Mouse (Mus musculus): ENCODE measurements around the gene Atp11a. TPM values are rescaled to one million over a fixed set of nuclear protein-coding genes. Genes with fewer than 3 reads are reported as not detected.

Gene Atp11a
- polyA plus RNA-seq, 1 experiment from 2014 or later = 1.6 TPM

DNA sequence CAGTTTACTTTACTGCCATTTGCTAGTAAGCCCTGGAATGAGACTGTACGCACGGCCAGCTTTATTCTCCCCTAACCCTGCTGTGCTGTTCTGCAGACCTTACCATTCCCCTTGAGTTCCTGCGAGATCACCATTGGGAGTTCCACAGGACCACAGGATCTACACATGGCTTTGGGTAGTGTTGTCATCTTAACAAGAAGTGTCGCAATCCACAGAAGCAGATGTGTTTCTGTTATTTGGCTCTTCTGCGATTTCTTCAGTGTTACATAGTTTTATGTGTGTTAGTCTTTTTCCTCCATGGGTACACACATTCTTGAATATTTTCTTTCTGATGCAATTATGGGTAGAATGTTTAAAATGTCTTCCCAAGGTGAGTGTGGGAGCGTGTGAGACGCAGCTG, 84.0 kb downstream of the Atp11a start:
- no peaks in the 10 kb centered on the region for H3K9me3 ChIP-seq (replicated peaks)
- WGBS (ENCODE audit: insufficient replicate concordance) = 69% methylated on average over 7 of the region's 7 CpGs
- H3K27me3 ChIP-seq = peaks cover 84% of the 10 kb centered on the region
- no peaks in the 10 kb centered on the region for H3K36me3 ChIP-seq (replicated peaks)
- no peak overlapping the region for H3K9ac ChIP-seq
- H3K27ac ChIP-seq (replicated peaks) = no peak overlapping the region
- H3K4me3 ChIP-seq (replicated peaks) = no peak overlapping the region
- H3K4me2 ChIP-seq = no peak overlapping the region
- ATAC-seq (ENCODE audit: insufficient read depth) = no peak
- no peaks in the 10 kb centered on the region for H3K4me1 ChIP-seq (replicated peaks)

DNA sequence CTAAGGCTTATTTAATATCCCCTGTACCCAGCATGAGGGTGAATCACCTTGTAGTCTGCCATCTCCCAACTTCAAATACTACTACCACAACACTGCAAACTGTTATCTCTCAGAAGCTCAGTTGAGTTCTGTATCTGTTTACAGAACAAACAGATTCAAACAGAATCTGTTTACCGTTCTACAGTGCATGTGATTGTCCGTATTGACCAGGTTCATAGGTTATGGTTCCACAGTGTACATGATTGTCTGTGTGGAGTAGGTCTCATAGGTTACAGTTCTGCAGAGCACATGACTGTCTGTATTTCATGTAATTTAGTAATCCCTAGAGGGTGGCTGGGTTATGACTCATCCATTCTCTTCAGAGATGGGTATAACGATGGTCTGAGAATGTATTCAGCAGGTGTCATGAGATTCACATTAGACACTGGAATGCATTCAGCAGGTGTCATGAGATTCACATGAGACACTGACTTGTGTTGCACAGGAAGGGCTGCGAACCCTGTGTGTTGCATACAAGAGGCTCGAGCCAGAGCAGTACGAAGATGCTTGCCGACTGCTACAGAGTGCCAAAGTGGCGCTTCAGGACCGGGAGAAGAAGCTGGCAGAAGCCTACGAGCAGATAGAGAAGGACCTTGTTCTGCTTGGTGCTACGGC, 85.7 kb downstream of the Atp11a start:
- 73% methylated on average over 11 of the region's 11 CpGs for WGBS (ENCODE audit: insufficient replicate concordance)
- Histone ChIP-seq H3K9me3 (replicated peaks) (no peaks in the 10 kb centered on the region), H3K27ac (replicated peaks) (no peak overlapping the region), H3K4me1 (replicated peaks) (no peaks in the 10 kb centered on the region), H3K4me2 (no peak overlapping the region), H3K36me3 (replicated peaks) (no peaks in the 10 kb centered on the region), H3K4me3 (replicated peaks) (no peak overlapping the region), H3K9ac (no peak overlapping the region), H3K27me3 (peaks cover 83% of the 10 kb centered on the region)
- ATAC-seq (ENCODE audit: insufficient read depth) = peak; percentile 42

DNA sequence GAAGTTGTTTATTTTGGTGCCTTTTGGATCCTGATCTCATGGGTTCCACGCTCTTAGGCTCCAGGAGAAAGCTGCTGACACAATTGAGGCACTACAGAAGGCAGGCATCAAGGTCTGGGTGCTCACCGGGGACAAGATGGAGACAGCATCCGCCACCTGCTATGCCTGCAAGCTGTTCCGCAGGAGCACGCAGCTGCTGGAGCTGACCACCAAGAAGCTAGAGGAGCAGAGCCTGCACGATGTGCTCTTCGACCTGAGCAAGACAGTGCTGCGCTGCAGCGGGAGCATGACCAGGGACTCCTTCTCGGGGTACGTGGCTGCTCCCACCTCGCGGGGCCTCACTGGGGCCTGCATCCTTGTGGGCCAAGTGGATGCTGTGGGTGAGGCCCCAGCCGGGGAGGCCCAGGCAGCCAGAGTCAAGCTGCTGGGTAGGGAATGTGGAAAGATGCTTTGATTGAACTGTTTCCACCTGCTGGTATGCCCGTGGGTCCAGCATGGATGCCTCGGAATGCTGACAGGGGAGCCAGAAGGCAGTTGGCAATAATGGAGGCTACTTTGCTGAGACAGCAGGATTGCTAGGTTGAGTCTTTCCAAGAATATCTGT, 87.6 kb downstream of the Atp11a start:
- peaks cover 87% of the 10 kb centered on the region for H3K27me3 ChIP-seq
- H3K4me2 ChIP-seq = no peak overlapping the region
- no peak overlapping the region for H3K4me3 ChIP-seq (replicated peaks)
- no peak overlapping the region for H3K27ac ChIP-seq (replicated peaks)
- WGBS (ENCODE audit: insufficient replicate concordance) = 76% methylated on average over 16 of the region's 16 CpGs
- no peak overlapping the region for H3K9ac ChIP-seq
- H3K4me1 ChIP-seq (replicated peaks) = no peaks in the 10 kb centered on the region
- 0 out of 2 replicates have a peak, but pooled peaks cover 4% of the 10 kb centered on the region for H3K36me3 ChIP-seq (replicated peaks)
- H3K9me3 ChIP-seq (replicated peaks) = no peaks in the 10 kb centered on the region
- no peak for ATAC-seq (ENCODE audit: insufficient read depth)

DNA sequence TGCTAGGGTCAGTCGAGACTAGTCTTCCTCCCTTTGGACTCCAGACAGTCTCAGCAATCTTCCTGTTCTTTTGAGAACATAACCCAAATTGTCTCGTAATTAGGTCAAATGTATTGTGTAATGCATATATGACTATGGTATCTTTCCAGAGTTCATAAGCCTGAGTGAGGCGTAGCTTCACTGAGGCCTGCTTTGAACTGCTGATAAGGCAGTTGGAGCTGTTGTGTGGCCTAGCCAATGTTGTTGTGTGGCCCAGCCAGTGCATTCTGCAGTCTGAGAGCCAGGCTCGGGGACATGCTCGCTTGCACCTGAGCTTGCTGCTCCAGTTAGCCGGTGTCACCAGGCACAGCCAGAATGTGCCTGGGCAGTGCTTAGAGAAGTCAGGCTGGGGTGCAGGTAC, 89.6 kb downstream of the Atp11a start:
- no peak for ATAC-seq (ENCODE audit: insufficient read depth)
- H3K9ac ChIP-seq = no peak overlapping the region
- H3K4me3 ChIP-seq (replicated peaks) = no peak overlapping the region
- 0 out of 2 replicates have a peak, but pooled peaks cover 4% of the 10 kb centered on the region for H3K36me3 ChIP-seq (replicated peaks)
- H3K9me3 ChIP-seq (replicated peaks) = no peaks in the 10 kb centered on the region
- no peaks in the 10 kb centered on the region for H3K4me1 ChIP-seq (replicated peaks)
- no peak overlapping the region for H3K4me2 ChIP-seq
- WGBS (ENCODE audit: insufficient replicate concordance) = 61% methylated on average over 6 of the region's 6 CpGs
- no peak overlapping the region for H3K27ac ChIP-seq (replicated peaks)
- H3K27me3 ChIP-seq = peaks cover 91% of the 10 kb centered on the region

DNA sequence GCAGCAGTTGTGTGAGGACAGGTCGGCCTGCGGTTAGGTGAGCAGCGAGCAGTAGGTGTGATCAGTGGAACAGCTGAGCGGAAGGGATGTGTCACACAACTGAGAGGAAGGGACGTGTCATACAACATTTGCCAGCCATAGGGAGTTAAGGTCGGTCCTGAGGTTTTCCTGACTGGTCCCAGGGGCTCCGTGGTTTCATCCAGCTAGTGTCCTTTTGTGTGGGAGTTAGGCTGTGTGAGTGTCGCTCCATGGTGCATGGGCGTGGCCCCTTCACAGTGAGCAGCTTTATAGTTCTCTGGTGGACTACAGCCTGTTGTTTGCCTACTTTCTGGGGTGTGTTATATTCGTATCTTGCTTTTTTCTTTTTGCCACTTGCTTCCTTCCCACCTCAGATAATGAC, 94.4 kb downstream of the Atp11a start:
- peaks cover 92% of the 10 kb centered on the region for H3K27me3 ChIP-seq
- no peaks in the 10 kb centered on the region for H3K4me1 ChIP-seq (replicated peaks)
- ATAC-seq (ENCODE audit: insufficient read depth) = no peak
- no peak overlapping the region for H3K27ac ChIP-seq (replicated peaks)
- no peak overlapping the region for H3K9ac ChIP-seq
- H3K4me3 ChIP-seq (replicated peaks) = no peak overlapping the region
- H3K9me3 ChIP-seq (replicated peaks) = no peaks in the 10 kb centered on the region
- H3K36me3 ChIP-seq (replicated peaks) = 0 out of 2 replicates have a peak, but pooled peaks cover 4% of the 10 kb centered on the region
- no peak overlapping the region for H3K4me2 ChIP-seq
- 71% methylated on average over 10 of the region's 10 CpGs for WGBS (ENCODE audit: insufficient replicate concordance)

DNA sequence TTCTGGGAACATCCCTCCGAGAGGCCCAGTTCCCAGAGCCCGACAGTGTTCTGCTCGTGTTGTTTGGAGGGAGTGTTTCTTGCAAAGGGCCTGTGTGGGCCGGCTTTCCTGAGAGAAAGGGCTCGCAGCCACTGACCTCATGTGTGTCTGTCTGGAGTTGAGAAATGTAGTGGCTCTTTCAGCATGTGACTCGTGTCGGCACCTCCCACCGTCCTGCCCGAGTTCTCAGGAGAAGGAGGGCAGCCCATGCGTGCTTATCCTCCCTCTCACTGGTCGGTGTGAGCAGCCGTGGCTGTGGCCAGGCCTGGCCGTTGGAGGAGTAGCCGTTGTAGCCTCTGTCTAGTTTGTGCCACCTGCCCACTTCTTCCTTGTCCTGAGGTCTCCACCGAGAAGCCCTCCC, 99.2 kb downstream of the Atp11a start:
- Histone ChIP-seq H3K9ac (no peak overlapping the region), H3K4me3 (replicated peaks) (no peak overlapping the region), H3K9me3 (replicated peaks) (no peaks in the 10 kb centered on the region), H3K4me2 (no peak overlapping the region), H3K27ac (replicated peaks) (no peak overlapping the region), H3K36me3 (replicated peaks) (no peaks in the 10 kb centered on the region), H3K27me3 (peaks cover 88% of the 10 kb centered on the region), H3K4me1 (replicated peaks) (no peaks in the 10 kb centered on the region)
- WGBS (ENCODE audit: insufficient replicate concordance) = 65% methylated on average over 15 of the region's 15 CpGs
- ATAC-seq (ENCODE audit: insufficient read depth) = no peak

DNA sequence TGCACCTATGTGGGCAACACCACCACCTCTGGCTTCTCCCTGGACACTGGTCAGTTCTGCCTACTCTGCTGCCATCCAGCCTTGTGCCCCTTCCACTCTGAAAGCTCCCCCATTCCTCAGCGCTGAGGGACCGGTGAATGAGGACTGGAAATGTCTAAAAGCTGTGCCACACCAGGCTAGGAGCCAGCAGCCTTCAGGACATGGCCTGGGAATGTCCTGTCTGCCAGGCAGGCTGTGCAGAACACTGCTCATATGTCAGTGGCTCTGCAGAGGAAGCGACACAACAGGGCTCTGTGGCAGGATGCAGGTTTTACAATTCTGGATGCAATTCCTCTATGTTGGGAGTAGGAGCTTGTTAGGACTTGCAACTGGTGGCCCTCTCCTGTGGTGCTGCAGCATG, 106.2 kb downstream of the Atp11a start:
- Histone ChIP-seq H3K4me3 (replicated peaks) (no peak overlapping the region), H3K9me3 (replicated peaks) (no peaks in the 10 kb centered on the region), H3K4me2 (no peak overlapping the region), H3K4me1 (replicated peaks) (no peaks in the 10 kb centered on the region), H3K27me3 (peaks cover 93% of the 10 kb centered on the region), H3K36me3 (replicated peaks) (no peaks in the 10 kb centered on the region), H3K9ac (no peak overlapping the region), H3K27ac (replicated peaks) (no peak overlapping the region)
- 82% methylated on average over 3 of the region's 3 CpGs for WGBS (ENCODE audit: insufficient replicate concordance)
- ATAC-seq (ENCODE audit: insufficient read depth) = no peak

DNA sequence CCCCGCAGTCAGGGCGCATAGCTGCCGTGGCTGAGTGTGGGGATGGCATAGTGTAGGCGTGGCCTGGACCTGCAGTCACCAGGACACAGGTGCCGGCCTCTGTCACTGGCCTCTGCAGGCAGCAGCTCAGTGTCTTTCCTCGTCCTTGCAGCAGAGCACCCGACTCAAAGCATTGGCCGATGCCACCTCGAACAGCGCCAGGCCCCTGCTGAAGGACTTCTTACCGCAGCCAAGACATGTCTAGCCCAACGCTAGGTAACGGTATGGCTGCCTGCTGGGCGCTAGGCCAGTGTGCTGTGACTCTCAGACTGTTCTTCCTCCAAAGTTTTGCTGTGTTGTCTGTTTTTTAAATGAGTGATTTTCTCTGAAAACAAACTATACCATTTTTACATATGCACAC, 106.8 kb downstream of the Atp11a start:
- H3K4me1 ChIP-seq (replicated peaks) = no peaks in the 10 kb centered on the region
- WGBS (ENCODE audit: insufficient replicate concordance) = 83% methylated on average over 14 of the region's 14 CpGs

DNA sequence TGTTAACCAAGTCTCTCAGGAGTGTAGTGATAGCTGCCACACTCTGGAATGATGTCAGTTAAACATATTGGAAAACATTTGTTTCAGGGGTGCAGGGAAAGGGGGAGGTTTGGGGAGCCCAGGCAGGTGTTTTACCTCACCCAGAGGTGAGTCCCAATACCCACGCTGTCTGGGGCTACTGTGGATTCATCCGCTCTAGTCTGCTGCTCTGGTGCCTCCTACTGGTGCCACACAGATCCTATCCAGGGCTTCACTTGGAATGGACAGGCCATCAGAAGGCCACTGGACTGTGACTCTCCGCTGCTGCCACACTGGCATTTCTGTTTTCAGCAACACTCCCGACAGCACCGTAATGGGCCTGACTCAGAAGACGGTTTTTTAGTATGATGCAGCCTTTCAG, 109.0 kb downstream of the Atp11a start:
- Histone ChIP-seq H3K27me3 (peaks cover 91% of the 10 kb centered on the region), H3K27ac (replicated peaks) (no peak overlapping the region), H3K9me3 (replicated peaks) (no peaks in the 10 kb centered on the region), H3K4me2 (no peak overlapping the region), H3K4me1 (replicated peaks) (no peaks in the 10 kb centered on the region), H3K9ac (no peak overlapping the region), H3K36me3 (replicated peaks) (no peaks in the 10 kb centered on the region), H3K4me3 (replicated peaks) (no peak overlapping the region)
- 72% methylated on average over 6 of the region's 6 CpGs for WGBS (ENCODE audit: insufficient replicate concordance)
- ATAC-seq (ENCODE audit: insufficient read depth) = no peak

More for the DNA sequence above, 106.8 kb downstream of the Atp11a start:
- H3K27ac ChIP-seq (replicated peaks) = no peak overlapping the region
- no peak overlapping the region for H3K4me3 ChIP-seq (replicated peaks)
- peaks cover 88% of the 10 kb centered on the region for H3K27me3 ChIP-seq
- H3K36me3 ChIP-seq (replicated peaks) = no peaks in the 10 kb centered on the region
- ATAC-seq (ENCODE audit: insufficient read depth) = no peak
- H3K9ac ChIP-seq = no peak overlapping the region
- no peaks in the 10 kb centered on the region for H3K9me3 ChIP-seq (replicated peaks)
- H3K4me2 ChIP-seq = no peak overlapping the region

DNA sequence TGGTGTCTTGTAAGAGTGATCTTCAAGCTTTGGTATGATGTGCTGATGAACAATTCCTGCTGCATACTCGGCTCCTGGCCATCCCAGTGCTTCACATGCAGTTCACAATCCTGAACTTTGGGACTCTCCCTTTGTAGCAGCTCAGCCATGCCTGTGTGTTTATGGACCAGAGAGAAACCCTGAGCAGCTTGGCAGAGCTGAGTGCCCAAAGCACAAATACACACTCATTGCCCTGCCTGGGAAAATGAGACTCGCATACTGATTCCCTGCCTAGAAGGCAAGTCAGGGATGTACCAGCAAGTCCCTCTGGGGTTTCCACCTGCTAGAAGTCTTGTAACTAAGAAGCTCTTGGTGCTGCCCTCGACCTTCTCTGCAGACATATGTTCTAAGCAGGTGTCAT, 112.8 kb downstream of the Atp11a start:
- ATAC-seq (ENCODE audit: insufficient read depth) = no peak
- H3K9me3 ChIP-seq (replicated peaks) = no peaks in the 10 kb centered on the region
- peaks cover 11% of the 10 kb centered on the region; the same call in 1 of the 2 replicates for H3K4me1 ChIP-seq (replicated peaks)
- no peak overlapping the region for H3K27ac ChIP-seq (replicated peaks)
- no peak overlapping the region for H3K4me3 ChIP-seq (replicated peaks)
- no peaks in the 10 kb centered on the region for H3K36me3 ChIP-seq (replicated peaks)
- peaks cover 90% of the 10 kb centered on the region for H3K27me3 ChIP-seq
- WGBS (ENCODE audit: insufficient replicate concordance) = 60% methylated on average over 3 of the region's 3 CpGs
- no peak overlapping the region for H3K4me2 ChIP-seq
- H3K9ac ChIP-seq = no peak overlapping the region

DNA sequence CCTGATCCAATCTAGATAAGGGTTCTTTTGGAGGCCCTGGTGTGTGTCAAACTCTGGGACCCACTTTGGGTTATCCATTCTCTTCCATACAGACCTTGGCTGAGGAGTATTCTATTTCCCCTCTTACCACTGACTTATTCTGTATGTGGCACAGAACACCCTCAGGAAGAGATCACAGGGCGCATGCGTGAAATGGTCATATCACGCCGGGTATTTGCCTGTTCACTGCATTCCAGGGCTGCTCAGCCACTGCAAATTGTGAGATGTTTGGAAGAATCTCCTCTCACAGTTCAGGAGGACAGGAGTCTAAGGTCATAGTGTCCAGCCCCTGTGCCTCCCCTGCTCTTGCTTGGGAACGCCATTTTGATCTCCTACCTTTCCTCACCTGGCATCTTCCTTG, 113.8 kb downstream of the Atp11a start:
- H3K9me3 ChIP-seq (replicated peaks) = no peaks in the 10 kb centered on the region
- no peak overlapping the region for H3K4me3 ChIP-seq (replicated peaks)
- no peak overlapping the region for H3K27ac ChIP-seq (replicated peaks)
- H3K4me2 ChIP-seq = no peak overlapping the region
- H3K36me3 ChIP-seq (replicated peaks) = no peaks in the 10 kb centered on the region
- ATAC-seq (ENCODE audit: insufficient read depth) = no peak
- peaks cover 11% of the 10 kb centered on the region; the same call in 1 of the 2 replicates for H3K4me1 ChIP-seq (replicated peaks)
- H3K9ac ChIP-seq = no peak overlapping the region
- H3K27me3 ChIP-seq = peaks cover 91% of the 10 kb centered on the region
- WGBS (ENCODE audit: insufficient replicate concordance) = 81% methylated on average over 5 of the region's 5 CpGs

DNA sequence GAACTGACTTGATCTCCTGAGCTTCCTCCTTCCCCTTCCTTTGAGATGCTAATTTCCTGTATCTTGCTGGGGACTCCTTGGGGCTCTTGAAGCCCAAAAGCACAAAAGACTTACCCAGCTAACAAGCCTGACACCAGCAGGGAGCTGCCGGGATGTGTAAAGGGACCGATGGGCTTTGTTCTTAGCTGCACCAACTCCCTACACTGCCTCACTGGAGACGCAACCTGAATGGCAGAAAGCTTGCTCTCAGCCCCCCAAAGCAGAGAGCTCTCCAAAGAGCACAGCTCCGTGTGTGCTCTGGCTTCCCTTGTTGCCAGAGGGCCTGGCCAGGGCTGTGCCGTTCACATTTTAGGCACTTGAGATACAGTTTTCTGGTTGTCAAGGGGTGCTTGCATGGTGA, 114.6 kb downstream of the Atp11a start:
- 14% methylated on average over 5 of the region's 5 CpGs for WGBS (ENCODE audit: insufficient replicate concordance)
- ATAC-seq (ENCODE audit: insufficient read depth) = no peak
- peaks cover 11% of the 10 kb centered on the region; the same call in 1 of the 2 replicates for H3K4me1 ChIP-seq (replicated peaks)
- H3K9me3 ChIP-seq (replicated peaks) = no peaks in the 10 kb centered on the region
- no peak overlapping the region for H3K9ac ChIP-seq
- no peak overlapping the region for H3K27ac ChIP-seq (replicated peaks)
- H3K27me3 ChIP-seq = peaks cover 91% of the 10 kb centered on the region
- no peak overlapping the region for H3K4me2 ChIP-seq
- no peak overlapping the region for H3K4me3 ChIP-seq (replicated peaks)
- H3K36me3 ChIP-seq (replicated peaks) = no peaks in the 10 kb centered on the region

Data from liver, embryonic 15.5 days (tissue).